In genomic region chr9:29776030-29776429, GRCm38 (mm10) we compare ENCODE assay signal across 24 mouse cellular contexts.
"Had no signal": no experiment of that assay in that cellular context is flagged by ENCODE, and none has a peak within 500 bp of the region (broad histone marks: within the 10 kb centered on the region; RNA-seq: fewer than 3 reads in every experiment).

No protein-coding gene starts in this region.

- H3K4me1 ChIP-seq: intestine, embryonic 15.5 days; limb, embryonic 12.5 days; liver, embryonic 13.5 days had no signal

- H3K4me2 ChIP-seq: heart, embryonic 11.5 days; heart, embryonic 13.5 days; heart, embryonic 15.5 days; hindbrain, embryonic 12.5 days; hindbrain, embryonic 14.5 days; intestine, embryonic 15.5 days; limb, embryonic 12.5 days; liver, embryonic 11.5 days; liver, embryonic 13.5 days had no signal

- H3K9me3 ChIP-seq: heart, embryonic 13.5 days; heart, embryonic 15.5 days; hindbrain, embryonic 10.5 days; hindbrain, embryonic 12.5 days; intestine, embryonic 15.5 days; limb, embryonic 10.5 days; limb, embryonic 12.5 days; liver, embryonic 13.5 days had no signal

- H3K36me3 ChIP-seq: heart, embryonic 13.5 days; heart, embryonic 15.5 days; hindbrain, embryonic 10.5 days; hindbrain, embryonic 12.5 days; intestine, embryonic 15.5 days; limb, embryonic 10.5 days; limb, embryonic 12.5 days; liver, embryonic 13.5 days had no signal

- DNase-seq: gastrocnemius, adult 2 months; gastrocnemius, postnatal 10 days; gastrocnemius, postnatal 25 days; heart, adult 2 months; heart, postnatal 4 days; kidney, adult 18-20 months; kidney, adult 8-10 months; kidney, postnatal 10 days; kidney, postnatal 25 days; kidney, postnatal 4 days; liver; liver, embryonic 13.5 days had no signal

- H3K27ac ChIP-seq: gastrocnemius, adult 2 months; heart, adult 2 months; heart, embryonic 13.5 days; heart, embryonic 15.5 days; hindbrain, embryonic 10.5 days; hindbrain, embryonic 12.5 days; hindbrain, embryonic 14.5 days; intestine, embryonic 15.5 days; layer of hippocampus, adult 2 months; left cerebral cortex, adult 2 months; limb, embryonic 10.5 days; limb, embryonic 12.5 days; liver, embryonic 13.5 days had no signal

- H3K27me3 ChIP-seq: heart, embryonic 13.5 days; heart, embryonic 15.5 days; hindbrain, embryonic 12.5 days; intestine, embryonic 15.5 days; liver, embryonic 13.5 days had no signal

- H3K4me3 ChIP-seq: gastrocnemius, adult 2 months; heart, adult 2 months; heart, embryonic 13.5 days; heart, embryonic 15.5 days; hindbrain, embryonic 10.5 days; hindbrain, embryonic 12.5 days; intestine, embryonic 15.5 days; layer of hippocampus, adult 2 months; left cerebral cortex, adult 2 months; limb, embryonic 10.5 days; limb, embryonic 12.5 days; liver, embryonic 13.5 days had no signal

- H3K9ac ChIP-seq: heart, embryonic 13.5 days; heart, embryonic 15.5 days; hindbrain, embryonic 12.5 days; hindbrain, embryonic 14.5 days; intestine, embryonic 15.5 days; limb, embryonic 12.5 days; liver, embryonic 13.5 days had no signal
